Mouse (Mus musculus) hindbrain, embryonic 12.5 days (tissue): ENCODE results near the gene Vwf. TPM values are rescaled to one million over a fixed set of nuclear protein-coding genes. Genes with fewer than 3 reads are reported as not detected.

ENCODE experiments used
- ATAC-seq: fragments of 200-750 bp; cut with Nextera tagmentation; 2 replicates; pipeline ENCODE4 v1.8.0; 2017; ENCODE audit warnings: moderate TSS enrichment; ENCODE audit not compliant: low FRiP score
- H3K27ac ChIP-seq: fragments of 300-500 bp; sonication (generic); 2 replicates; pipeline ENCODE4 v1.5.1; 2016; ENCODE audit warnings: mild to moderate bottlenecking
- H3K27me3 ChIP-seq: fragments of 300-500 bp; sonication (generic); 2 replicates; pipeline ENCODE4 v1.6.1; 2016; ENCODE audit warnings: mild to moderate bottlenecking
- H3K36me3 ChIP-seq: fragments of 300-500 bp; sonication (generic); 2 replicates; pipeline ENCODE4 v1.6.1; 2016; ENCODE audit warnings: mild to moderate bottlenecking
- H3K4me1 ChIP-seq: fragments of 300-500 bp; sonication (generic); 2 replicates; pipeline ENCODE4 v1.6.1; 2016
- H3K4me2 ChIP-seq: fragments of 300-500 bp; sonication (generic); replicated peaks from 2 replicates; pipeline ENCODE4 v1.6.1; 2016; ENCODE audit warnings: mild to moderate bottlenecking
- H3K4me3 ChIP-seq: fragments of 300-500 bp; sonication (generic); 2 replicates; pipeline ENCODE4 v1.5.1; 2016; ENCODE audit warnings: mild to moderate bottlenecking
- H3K9ac ChIP-seq: fragments of 300-500 bp; sonication (generic); 2 replicates; pipeline ENCODE4 v1.6.1; 2016; ENCODE audit warnings: mild to moderate bottlenecking, moderate library complexity
- H3K9me3 ChIP-seq: fragments of 300-500 bp; sonication (generic); replicated peaks from 2 replicates; pipeline ENCODE4 v1.6.1; 2016; ENCODE audit warnings: mild to moderate bottlenecking
- WGBS: fragments of 180-500 bp; shearing (Covaris S2); methylation state at CpG from one replicate; pipeline ENCODE4 v1.1.7; 2016; 5-methylcytosine and 5-hydroxymethylcytosine counted together
- polyA plus RNA-seq: library from polyadenylated mRNA; unstranded; fragments of >200 nt; fragmentation: Nextera tagmentation; extraction: Ambion mirVana; gene quantifications from 2 replicates; pipeline ENCODE4 v1.2.1, GENCODE M21; 2016

Vwf gene
- polyA plus RNA-seq, 1 experiment from 2014 or later: 11.3 TPM

- H3K4me2 ChIP-seq: no peak overlapping the region
- no peak for ATAC-seq
- H3K27ac ChIP-seq: no peak overlapping the region
- H3K9me3 ChIP-seq: no peaks in the 10 kb centered on the region
- no peaks in the 10 kb centered on the region for H3K27me3 ChIP-seq
- no peak overlapping the region for H3K9ac ChIP-seq
- no peaks in the 10 kb centered on the region for H3K36me3 ChIP-seq
- no peak overlapping the region for H3K4me3 ChIP-seq
- no peaks in the 10 kb centered on the region for H3K4me1 ChIP-seq
- 88% methylated on average over 3 of the region's 3 CpGs for whole genome bisulfite sequencing
Observed at GRCm38 (mm10) chr6:125671835-125672234, 125.3 kb downstream of the Vwf start.

DNA sequence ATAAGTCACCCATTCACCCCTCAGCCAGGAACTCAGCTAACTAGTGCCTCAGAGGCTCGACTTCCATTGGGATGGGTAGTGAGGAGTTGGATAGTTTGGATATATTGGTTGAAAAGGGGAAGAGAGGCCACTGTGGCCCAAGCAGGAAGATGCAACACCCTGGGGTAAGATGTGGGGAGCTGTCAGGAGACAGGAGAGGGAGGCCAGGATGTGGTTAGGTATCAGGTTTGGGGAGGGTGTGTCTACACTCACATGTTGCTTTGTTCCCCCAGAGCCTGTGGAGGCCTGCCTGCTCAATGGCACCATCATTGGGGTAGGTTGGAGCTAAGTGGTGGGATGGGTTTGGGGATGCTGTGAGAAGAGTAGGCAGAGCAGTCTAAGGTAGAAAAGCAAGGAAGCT lies 131.9 kb downstream of the Vwf start:
- no peak overlapping the region for H3K27ac ChIP-seq
- no peaks in the 10 kb centered on the region for H3K27me3 ChIP-seq
- no peaks in the 10 kb centered on the region for H3K4me1 ChIP-seq
- H3K4me2 ChIP-seq: no peak overlapping the region
- H3K9me3 ChIP-seq: no peaks in the 10 kb centered on the region
- no peaks in the 10 kb centered on the region for H3K36me3 ChIP-seq
- H3K4me3 ChIP-seq: no peak overlapping the region
- no peak overlapping the region for H3K9ac ChIP-seq
- ATAC-seq: no peak
- 79% methylated on average over 1 of the region's 1 CpGs for WGBS

GRCm38 (mm10) chr6:125680613-125681012 lies 134.0 kb downstream of the Vwf start:
- Histone ChIP-seq H3K27me3 (no peaks in the 10 kb centered on the region), H3K4me3 (no peak overlapping the region), H3K9me3 (no peaks in the 10 kb centered on the region), H3K4me1 (no peaks in the 10 kb centered on the region), H3K9ac (no peak overlapping the region), H3K36me3 (no peaks in the 10 kb centered on the region), H3K27ac (no peak overlapping the region), H3K4me2 (no peak overlapping the region)
- WGBS: 78% methylated on average over 11 of the region's 11 CpGs
- ATAC-seq: no peak

DNA sequence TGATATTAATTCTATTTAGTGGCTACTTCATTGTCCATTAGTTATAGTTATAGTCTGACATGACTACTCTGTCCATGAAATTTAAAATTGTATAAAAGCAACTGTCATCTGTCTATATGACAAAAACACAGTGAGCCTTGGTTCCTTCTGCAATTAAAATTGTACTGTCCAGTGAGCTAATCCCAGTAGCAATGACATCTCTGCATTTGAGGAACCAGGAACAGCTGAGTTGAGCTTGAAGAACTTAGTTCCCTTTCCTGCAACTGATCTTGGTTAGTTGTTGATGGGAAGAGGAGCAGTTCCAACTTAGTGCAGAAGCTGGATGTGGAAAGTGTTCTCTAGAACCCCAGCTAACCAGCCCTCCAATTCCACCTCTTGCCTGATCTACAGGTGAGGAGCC lies 138.8 kb downstream of the Vwf start:
- no peak overlapping the region for H3K9ac ChIP-seq
- no peak overlapping the region for H3K4me2 ChIP-seq
- H3K27me3 ChIP-seq: no peaks in the 10 kb centered on the region
- H3K4me1 ChIP-seq: peaks cover 10% of the 10 kb centered on the region
- no peak for ATAC-seq
- H3K4me3 ChIP-seq: no peak overlapping the region
- no peaks in the 10 kb centered on the region for H3K9me3 ChIP-seq
- H3K27ac ChIP-seq: no peak overlapping the region
- H3K36me3 ChIP-seq: no peaks in the 10 kb centered on the region

DNA sequence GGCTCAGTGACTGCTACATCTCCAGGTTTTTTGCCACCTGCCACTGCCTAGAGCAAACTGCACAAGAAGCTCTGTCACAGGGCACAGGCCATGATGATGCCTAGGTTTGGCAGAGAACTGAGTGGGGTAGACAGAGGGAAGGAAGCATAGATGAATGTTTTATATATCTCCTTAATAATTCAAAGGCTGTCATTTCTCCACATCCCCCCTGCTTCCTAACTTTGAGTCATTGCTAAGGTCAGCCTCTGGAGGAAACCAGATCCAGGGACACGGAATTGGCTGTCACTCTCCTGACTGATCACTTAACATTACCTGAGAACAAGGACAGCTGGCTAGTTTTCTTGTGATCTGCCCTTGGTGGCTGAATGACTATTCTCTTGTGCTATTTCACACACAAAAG lies 141.4 kb downstream of the Vwf start:
- no peak overlapping the region for H3K27ac ChIP-seq
- 40% methylated on average over 1 of the region's 1 CpGs for WGBS
- ATAC-seq: no peak

DNA sequence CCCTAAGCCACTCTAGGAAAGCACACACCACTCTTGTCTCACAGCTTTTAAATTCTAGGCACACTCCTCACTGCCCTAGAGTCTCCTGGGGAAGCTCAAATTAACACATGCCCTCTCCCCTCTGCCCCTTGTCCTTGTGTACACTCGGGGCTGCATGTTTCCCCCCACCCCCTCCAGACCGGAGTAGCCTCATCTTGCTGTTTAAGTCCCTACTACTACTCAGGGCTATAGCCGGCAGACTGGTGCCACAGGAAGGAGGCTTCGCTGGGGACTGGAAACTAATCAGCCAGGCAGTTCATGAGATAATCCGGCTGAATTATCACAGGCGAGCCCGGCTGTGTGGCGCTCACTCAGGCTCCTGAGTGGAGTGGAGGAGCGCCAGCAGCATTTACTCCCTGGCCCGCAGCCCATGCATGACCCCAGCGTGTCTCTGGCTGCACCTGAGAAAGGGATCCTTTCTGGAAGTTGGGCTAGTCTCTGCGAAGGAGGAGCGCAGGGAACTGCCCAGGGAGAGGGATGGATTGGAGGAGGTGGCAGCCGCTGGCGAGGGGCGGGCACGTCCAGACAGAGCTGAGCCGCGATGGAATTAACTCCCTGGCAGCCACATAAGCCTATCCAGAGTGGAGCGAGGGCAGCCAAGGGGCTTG lies 143.6 kb downstream of the Vwf start, which contains the start of gene Ano2:
TSS of gene Ano2 (plus strand) at position 363 of the 647 bp plus-strand sequence.
- H3K4me3 ChIP-seq: peak within 1 kb of the TSS; percentile 19; the same call in 1 of the 2 replicates
- 0 out of 2 replicates have a peak, but pooled peaks cover 7% of the 10 kb centered on the region for H3K27me3 ChIP-seq
- H3K36me3 ChIP-seq: no peaks in the 10 kb centered on the region
- peaks cover 12% of the 10 kb centered on the region for H3K4me1 ChIP-seq
- no peak within 1 kb of the TSS for H3K27ac ChIP-seq
- H3K9me3 ChIP-seq: no peaks in the 10 kb centered on the region
- no peak within 1 kb of the TSS for H3K9ac ChIP-seq
- 3% methylated on average over 20 of the region's 20 CpGs for WGBS
- ATAC-seq: peak; percentile 63; the same call in 1 of the 2 replicates
- peak within 1 kb of the TSS; percentile 60 for H3K4me2 ChIP-seq

More for the DNA sequence above, 141.4 kb downstream of the Vwf start:
- Histone ChIP-seq H3K36me3 (no peaks in the 10 kb centered on the region), H3K4me3 (no peak overlapping the region), H3K9me3 (no peaks in the 10 kb centered on the region), H3K9ac (no peak overlapping the region), H3K4me1 (peaks cover 12% of the 10 kb centered on the region), H3K27me3 (0 out of 2 replicates have a peak, but pooled peaks cover 7% of the 10 kb centered on the region), H3K4me2 (no peak overlapping the region)

DNA sequence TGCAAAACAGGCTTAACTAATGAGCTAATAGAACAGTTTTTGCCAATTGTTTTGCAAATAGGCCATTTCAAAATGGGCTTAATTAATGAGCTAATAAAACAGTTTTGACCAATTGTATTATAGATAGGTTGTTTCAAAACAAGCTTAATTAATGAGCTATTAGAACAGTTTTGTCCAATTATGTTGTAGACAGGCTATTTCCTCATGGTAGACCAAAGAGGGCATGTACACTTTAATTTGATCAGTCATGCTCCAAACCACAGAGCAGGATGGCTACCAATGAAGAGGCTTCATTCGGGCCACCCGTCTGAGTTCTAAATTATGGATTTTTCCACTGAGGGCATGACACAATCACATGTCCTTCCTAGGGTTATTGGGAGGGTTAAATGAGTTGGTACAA lies 154.6 kb downstream of the Vwf start:
- Histone ChIP-seq H3K4me2 (no peak overlapping the region), H3K4me3 (no peak overlapping the region), H3K4me1 (no peaks in the 10 kb centered on the region), H3K9me3 (no peaks in the 10 kb centered on the region), H3K36me3 (no peaks in the 10 kb centered on the region), H3K27ac (no peak overlapping the region), H3K27me3 (no peaks in the 10 kb centered on the region), H3K9ac (no peak overlapping the region)
- WGBS: 94% methylated on average over 2 of the region's 2 CpGs
- no peak for ATAC-seq

DNA sequence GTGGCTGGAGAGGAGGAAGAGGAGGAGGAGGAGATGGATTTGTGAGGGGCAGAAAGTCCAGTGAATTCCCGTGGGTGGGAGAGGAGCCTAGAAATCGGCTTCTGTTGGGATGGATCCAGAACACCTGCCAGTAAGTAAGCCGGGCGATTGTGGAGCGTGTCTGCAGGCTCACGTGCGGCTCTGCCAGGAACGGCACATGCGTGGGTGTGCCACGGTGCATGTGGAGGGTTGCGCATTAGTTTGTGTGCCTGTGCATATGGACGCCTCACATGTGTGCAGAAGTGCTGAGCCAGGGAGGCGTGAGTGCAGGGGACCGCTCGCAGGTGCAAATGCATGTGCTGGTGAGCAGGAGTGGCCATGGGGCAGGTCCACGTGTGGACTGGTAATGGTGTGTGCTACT lies 164.7 kb downstream of the Vwf start:
- H3K9me3 ChIP-seq: no peaks in the 10 kb centered on the region
- 89% methylated on average over 16 of the region's 16 CpGs for WGBS

GRCm38 (mm10) chr6:125726408-125726807 lies 179.8 kb downstream of the Vwf start:
- Histone ChIP-seq H3K27me3 (no peaks in the 10 kb centered on the region), H3K4me3 (no peak overlapping the region), H3K4me1 (0 out of 2 replicates have a peak, but pooled peaks cover 2% of the 10 kb centered on the region), H3K36me3 (no peaks in the 10 kb centered on the region), H3K9ac (no peak overlapping the region), H3K27ac (no peak overlapping the region), H3K9me3 (no peaks in the 10 kb centered on the region; the same call in 1 of the 2 replicates), H3K4me2 (no peak overlapping the region)
- 76% methylated on average over 2 of the region's 2 CpGs for WGBS
- ATAC-seq: no peak

More for the DNA sequence above, 164.7 kb downstream of the Vwf start:
- H3K36me3 ChIP-seq: no peaks in the 10 kb centered on the region
- no peak overlapping the region for H3K27ac ChIP-seq
- H3K4me1 ChIP-seq: no peaks in the 10 kb centered on the region
- H3K9ac ChIP-seq: no peak overlapping the region
- no peaks in the 10 kb centered on the region for H3K27me3 ChIP-seq
- no peak overlapping the region for H3K4me2 ChIP-seq
- H3K4me3 ChIP-seq: no peak overlapping the region
- ATAC-seq: no peak

GRCm38 (mm10) chr6:125727484-125727911 lies 180.9 kb downstream of the Vwf start:
- H3K9ac ChIP-seq: no peak overlapping the region
- no peak overlapping the region for H3K4me2 ChIP-seq
- H3K9me3 ChIP-seq: no peaks in the 10 kb centered on the region; the same call in 1 of the 2 replicates
- no peak for ATAC-seq
- 58% methylated on average over 5 of the region's 5 CpGs for WGBS
- no peak overlapping the region for H3K27ac ChIP-seq
- H3K4me1 ChIP-seq: 0 out of 2 replicates have a peak, but pooled peaks cover 2% of the 10 kb centered on the region
- no peaks in the 10 kb centered on the region for H3K27me3 ChIP-seq
- H3K36me3 ChIP-seq: no peaks in the 10 kb centered on the region
- no peak overlapping the region for H3K4me3 ChIP-seq

DNA sequence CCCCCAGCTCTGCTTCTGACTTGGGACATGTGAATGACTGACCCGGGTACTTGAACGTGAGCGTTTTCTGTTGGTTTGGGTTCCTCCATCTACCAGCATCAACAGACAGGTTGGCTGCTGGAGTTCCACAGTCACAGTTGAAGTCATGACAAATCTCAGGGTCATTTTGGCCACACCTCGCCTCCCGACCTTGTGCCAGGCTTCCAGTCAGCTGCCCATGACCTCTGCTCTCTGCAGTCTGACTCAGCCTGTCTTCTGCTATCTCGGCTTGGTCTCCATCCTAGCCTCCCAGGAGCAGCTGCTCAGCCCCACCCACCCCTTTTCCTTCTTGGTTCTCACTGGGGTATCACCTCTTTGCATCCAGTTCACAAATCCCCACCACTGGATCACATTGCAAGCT lies 182.9 kb downstream of the Vwf start:
- Histone ChIP-seq H3K9me3 (no peaks in the 10 kb centered on the region; the same call in 1 of the 2 replicates), H3K4me3 (no peak overlapping the region), H3K4me1 (0 out of 2 replicates have a peak, but pooled peaks cover 2% of the 10 kb centered on the region), H3K9ac (no peak overlapping the region), H3K36me3 (no peaks in the 10 kb centered on the region), H3K27me3 (no peaks in the 10 kb centered on the region), H3K27ac (no peak overlapping the region), H3K4me2 (no peak overlapping the region)
- no peak for ATAC-seq
- 90% methylated on average over 6 of the region's 6 CpGs for WGBS

DNA sequence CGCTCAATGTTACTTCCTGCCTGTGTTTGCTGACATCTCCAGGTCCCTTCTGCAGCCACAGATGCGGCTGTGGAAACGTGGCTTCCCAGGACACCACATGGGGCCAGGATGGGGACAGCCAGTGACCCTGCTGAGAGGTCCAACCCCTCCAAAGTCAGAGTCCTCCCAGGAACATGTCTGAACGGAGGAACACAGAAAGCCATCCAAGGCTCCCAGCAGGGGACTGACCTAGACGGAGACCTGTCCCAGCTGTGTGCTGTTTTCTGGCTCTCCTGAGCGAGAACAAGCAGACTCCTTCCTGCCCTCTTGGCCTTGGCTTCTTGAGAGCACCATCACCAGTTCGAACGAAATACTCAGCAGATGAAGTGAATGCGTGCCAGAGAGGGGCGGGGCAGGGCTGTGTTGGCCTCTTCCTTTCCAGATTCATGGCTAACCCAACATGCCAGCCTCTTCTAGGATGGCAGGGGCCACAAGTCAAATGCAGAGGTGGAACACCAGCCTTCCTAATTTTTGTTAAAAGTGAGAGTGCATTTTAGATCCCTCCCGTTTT lies 183.5 kb downstream of the Vwf start:
- 0 out of 2 replicates have a peak, but pooled peaks cover 2% of the 10 kb centered on the region for H3K4me1 ChIP-seq
- H3K36me3 ChIP-seq: no peaks in the 10 kb centered on the region
- no peak overlapping the region for H3K4me2 ChIP-seq
- no peak overlapping the region for H3K4me3 ChIP-seq
- H3K9me3 ChIP-seq: no peaks in the 10 kb centered on the region; the same call in 1 of the 2 replicates
- H3K9ac ChIP-seq: no peak overlapping the region
- no peak for ATAC-seq
- H3K27ac ChIP-seq: no peak overlapping the region
- WGBS: 59% methylated on average over 11 of the region's 11 CpGs
- H3K27me3 ChIP-seq: no peaks in the 10 kb centered on the region
